Mouse (Mus musculus): ENCODE results near the gene Arhgef3.

Gene Arhgef3

DNA sequence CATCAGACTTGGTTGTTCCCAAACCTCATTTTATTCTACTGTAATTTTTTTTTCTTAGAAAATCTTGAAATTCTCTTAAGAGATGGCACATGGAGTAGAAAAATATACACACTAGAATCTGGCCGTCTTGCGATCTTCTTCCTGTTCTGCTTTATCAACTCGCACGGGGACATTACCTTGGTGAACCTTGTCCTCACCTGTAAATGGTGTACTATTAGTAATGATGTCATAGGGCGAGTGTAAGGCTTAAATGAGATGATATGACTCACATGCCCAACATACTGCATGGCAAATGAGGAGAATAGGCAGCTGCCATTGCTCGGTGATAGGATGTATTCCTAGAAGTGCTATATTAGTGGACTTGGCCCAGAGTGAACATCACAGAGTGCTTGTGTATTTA is 49.9 kb downstream of the Arhgef3 start:
- DNase-seq (ENCODE audit: low read depth, low spot score) = no peak

DNA sequence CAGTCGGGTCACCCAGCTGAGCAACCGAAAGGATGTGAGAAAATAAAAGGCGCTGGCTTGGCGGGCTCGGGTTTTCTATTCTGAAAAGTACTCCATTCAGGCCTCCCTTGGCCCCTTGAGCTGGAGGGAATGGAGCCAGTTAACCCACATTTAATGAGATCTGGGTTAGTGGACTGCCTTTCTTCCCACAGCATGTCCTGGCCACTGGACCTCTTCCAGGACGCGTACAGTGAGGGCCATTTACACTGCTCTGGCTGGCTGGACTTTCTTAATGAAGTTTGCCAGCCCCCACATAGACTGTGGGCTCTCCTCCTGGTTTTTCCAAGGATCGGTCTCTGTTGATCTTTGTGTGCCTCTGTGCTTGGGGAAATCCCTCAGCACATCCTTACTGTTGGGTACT is 52.1 kb downstream of the Arhgef3 start:
- no peak for DNase-seq (ENCODE audit: low read depth, low spot score)

DNA sequence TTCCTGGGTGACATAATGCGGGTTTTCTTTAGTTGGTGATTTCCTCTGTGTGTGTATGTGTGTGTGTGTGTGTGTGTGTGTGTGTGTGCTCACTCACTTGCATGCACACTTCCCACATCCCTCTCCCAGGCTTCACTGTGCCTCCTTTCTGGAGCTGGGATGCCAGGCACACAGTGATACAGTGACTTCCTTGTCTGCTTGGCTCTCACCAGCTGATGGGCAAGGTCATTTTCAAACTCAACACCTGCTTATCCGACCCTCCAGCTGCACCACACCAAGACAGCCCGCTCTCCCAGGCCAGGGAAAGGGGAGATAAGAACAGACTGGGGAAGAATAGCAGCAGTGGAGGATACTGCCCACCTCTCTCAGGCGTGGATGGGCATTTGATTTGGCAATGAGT is 52.5 kb downstream of the Arhgef3 start:
- DNase-seq (ENCODE audit: low read depth, low spot score) = no peak

DNA sequence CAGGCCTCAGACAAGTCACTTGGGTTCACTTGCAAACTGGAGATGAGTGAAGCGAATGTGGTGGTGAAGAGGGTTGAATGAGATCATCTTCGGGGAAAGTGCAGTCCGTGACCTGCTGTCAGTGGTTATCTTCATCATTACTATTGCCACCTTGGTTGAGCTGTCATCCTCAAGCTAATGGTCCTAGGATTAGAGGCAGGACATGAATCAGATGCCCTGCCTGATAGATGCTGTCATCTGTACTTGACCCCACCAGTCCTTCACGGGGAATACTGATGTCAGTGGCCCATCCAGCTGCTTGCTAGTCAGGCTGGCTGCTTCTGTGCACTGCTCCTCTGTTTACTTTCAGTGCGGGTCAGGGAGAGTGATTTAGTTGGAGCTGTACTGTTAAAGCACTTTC is 53.7 kb downstream of the Arhgef3 start:
- DNase-seq (ENCODE audit: low read depth, low spot score) = no peak

DNA sequence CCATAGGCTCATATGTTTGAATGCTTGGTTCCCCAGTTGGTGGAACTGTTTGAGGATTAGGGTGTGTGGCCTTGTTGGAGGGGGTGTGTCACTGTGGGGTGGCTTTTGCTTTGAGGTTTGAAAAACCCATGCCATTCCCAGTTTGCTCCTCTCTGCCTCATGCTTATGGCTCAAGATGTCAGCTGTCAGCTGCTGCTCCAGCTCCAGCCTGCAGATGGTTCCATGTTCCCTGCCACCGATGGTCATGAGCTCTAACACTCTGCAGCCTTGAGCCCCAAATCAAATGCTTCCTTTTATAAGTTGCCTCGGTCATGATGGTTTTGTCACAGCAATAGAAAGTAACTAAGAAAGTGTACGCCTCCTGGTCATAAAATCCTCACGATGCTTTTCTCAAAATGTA is 54.6 kb downstream of the Arhgef3 start:
- no peak for DNase-seq (ENCODE audit: low read depth, low spot score)

DNA sequence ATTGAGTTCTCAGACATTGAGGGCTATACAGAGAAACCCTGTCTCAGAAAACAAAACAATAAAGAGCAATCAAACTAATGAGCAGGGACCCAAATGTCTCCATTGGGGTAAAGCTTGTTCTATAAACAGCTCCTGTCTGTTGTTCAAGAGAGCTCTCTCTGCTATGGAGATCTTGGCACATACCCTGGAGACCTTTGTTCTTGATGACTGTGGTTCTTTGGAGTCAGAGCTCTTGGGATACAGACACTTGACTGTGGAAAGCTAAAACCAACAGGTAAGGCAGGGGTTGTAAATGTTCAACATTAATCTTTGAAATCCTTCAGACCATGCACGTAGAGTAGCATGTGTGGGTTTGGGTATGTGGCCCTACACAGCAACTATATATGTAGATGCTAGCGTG is 55.7 kb downstream of the Arhgef3 start:
- no peak for DNase-seq (ENCODE audit: low read depth, low spot score)

DNA sequence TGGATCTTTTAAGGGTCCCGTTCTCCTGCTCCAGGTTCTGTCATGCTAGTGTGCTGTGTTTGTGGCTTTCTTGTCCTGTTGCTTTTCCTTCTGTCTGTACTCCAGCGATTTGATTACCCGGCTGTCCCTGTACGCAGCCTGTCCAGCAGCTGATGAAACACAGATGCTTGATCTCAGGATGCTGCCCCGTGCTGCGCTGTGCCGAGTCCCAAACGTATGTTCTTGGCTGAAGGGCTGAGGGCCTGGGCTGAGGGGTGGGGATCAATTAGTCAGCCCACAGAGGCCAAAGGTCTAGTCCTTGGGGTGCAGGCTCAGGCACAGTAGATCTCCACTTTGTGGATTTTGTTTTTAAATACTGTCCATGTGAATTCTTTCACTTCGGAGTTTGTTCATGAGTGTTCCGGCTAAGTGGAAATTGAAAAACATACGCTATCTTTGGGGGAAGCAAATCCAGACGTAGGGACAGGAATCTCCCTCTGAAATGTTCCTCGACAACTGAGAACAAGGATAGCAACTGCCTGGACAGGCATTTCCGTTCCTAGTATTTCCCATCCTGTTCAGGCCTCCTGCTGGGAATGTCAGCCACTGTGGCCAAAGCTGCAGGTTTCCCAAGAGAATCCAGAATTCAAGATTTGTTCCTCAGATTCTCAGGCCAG is 56.6 kb downstream of the Arhgef3 start:
- no peak for DNase-seq (ENCODE audit: low read depth, low spot score)

DNA sequence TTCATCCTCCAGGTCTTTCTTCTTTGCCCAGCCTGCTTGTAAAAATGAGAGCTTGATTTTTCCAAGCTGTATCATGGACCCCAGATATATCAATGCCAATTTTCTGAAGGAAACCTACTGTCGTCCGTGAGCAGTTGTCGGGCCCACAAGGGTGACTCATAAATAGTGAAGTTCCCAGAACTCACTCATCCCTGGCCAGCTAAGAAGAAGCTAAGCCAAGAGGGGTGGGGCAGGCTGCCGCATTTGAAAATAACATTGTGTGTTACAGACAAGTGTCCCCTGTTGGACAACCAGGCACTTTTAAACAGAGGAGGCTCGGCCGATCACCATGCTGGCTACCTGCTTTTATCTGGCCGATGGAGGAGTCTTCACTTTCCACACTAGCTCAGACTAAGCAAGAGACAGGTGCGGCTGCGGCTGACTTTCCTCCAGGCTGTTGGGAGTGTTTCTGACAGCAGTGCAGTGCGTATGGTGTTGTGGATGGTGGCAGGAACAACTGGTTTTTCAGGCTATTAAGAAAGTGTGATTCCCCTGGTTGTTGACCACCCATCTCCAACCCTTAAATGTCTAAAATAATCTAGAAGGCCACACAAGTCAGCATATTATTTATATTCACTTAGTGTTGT is 58.6 kb downstream of the Arhgef3 start:
- DNase-seq (ENCODE audit: low read depth, low spot score) = no peak

DNA sequence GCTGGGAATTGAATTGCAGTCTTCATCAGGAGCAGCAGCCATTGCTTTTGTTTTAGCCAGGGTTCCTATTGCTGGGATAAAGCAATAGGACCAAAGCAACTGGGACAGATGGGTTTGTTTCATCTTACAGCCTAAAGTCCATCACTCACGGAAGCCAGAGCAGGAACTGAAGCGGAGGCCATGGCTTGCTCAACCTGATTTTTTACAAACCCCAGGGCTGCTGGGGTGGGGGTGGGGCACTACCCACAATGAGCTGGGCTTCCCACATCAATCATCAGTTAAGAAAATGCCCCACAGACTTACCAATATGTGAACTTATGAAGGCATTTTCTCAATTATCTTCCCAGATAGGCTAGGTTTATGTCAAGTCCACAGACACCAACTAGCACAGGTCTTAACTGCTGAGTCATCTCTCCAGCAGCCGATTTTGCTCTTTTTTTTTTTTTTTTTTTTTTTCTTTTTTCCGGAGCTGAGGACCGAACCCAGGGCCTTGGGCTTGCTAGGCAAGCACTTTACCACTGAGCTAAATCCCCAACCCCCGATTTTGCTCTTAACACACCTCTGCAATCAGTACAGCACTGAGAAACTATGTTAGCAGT is 59.6 kb downstream of the Arhgef3 start:
- no peak for DNase-seq (ENCODE audit: low read depth, low spot score)

DNA sequence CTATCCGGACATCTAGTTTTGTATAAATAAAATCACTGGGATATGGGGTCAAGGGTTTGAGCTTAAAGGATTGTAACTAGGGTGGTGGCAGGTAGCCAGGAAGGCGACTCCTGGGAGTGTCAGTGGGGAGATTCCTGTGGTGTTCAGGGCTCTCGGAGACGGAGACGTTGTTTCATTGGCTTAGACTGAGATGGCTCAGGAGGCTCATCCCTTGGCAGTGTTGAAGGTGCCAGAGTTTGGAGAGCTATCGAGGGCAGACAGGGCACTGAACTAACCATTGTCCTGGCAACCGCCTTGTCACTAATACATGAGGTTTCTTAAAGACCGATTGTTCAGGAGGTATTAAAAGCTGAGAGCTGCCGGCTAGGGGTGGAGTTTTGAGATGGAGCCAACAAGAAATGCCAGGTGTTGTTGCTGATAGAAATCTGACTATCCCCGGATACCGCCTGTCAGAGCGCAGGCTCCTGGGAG is 60.2 kb downstream of the Arhgef3 start:
- no peak for DNase-seq (ENCODE audit: low read depth, low spot score)

DNA sequence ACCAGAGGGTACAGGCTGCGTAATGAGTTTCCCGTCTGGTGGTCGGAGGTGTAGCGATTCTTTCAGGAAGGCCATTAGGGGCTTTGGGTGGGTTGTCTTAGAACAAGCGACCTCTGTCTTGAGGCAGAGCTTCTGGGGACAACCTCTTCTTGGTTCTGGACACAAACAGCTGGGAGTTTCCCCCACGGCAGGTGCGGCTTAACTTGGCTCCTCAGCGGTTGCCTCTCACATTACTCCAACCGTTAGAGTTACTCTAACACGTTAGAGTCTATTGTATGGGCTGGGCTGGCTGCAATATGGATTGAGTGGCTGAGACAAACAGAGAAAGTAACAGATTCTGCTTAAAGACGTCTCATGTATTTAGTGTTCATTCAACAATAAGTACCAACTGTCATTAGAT is 60.6 kb downstream of the Arhgef3 start:
- DNase-seq (ENCODE audit: low read depth, low spot score) = no peak

DNA sequence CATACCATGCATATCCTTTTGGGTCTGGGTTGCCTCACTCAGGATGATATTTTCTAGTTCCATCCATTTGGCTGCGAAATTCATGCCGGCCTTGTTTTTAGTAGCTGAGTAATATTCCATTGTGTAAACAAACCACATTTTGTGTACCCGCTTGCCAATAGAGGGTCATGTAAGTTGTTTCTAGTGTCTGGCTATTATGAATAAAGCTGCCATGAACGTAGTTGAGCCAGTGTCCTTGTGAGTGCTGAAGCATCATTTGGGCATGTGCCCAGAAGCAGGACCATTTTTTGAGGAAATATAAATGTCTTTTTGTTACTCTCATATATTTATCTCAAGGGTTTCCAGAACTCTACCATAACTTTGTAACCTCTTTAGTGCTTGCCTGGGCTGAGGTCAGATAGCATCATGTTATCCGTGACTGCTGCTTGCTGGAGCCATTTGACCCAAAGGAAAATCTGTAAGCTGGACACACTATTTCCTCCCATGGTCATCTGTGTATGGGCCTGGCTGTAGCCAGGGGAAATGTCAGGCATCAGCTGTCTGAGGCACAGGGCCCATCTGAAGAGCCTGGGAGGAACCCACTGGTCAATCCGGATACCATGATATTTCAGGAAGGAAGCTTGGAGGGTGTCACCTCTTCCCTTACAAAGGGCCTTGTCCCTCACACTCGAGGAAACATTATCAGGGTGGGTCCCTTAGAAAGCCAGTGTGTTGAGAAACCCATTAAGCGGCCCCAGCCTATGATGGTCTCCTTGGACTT is 63.3 kb downstream of the Arhgef3 start:
- DNase-seq (ENCODE audit: low read depth, low spot score) = no peak

DNA sequence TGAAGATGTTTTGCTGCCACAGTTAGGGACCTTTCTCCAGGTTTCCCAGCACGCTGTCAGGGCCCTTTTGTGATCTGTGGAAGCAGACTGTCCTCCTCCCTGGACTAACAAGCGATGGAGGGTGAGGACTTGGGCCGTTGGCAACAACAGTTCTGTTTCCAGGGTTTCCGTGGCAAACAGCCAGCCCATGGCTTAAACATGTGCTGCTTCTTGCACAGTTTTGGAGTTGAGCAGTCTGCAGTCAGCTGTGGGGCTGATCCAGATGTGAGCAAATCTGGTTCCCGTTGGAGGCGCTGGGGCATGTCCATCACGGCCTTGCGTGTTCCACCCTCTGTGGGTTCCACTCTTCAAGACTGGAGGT is 63.8 kb downstream of the Arhgef3 start:
- DNase-seq (ENCODE audit: low read depth, low spot score) = no peak

DNA sequence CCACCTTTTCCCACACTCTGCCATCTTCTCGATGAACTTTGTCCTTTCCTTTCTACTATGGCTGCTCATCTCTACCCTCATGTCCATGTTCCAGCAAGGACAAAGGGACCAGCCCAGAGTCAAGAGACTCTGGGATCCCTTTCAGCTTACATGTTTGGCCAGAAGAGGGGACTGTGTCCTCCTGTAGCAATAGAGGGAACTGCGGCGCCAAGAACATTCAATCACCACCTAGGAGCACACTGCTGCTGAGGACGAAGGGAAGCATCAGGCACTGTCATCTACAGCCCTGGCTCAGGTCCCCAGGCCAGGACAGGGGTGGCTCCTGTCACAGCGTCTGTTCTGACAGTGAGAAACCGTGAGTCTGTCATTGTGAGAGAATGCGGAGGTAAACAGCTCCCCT is 65.1 kb downstream of the Arhgef3 start:
- DNase-seq (ENCODE audit: low read depth, low spot score) = no peak

DNA sequence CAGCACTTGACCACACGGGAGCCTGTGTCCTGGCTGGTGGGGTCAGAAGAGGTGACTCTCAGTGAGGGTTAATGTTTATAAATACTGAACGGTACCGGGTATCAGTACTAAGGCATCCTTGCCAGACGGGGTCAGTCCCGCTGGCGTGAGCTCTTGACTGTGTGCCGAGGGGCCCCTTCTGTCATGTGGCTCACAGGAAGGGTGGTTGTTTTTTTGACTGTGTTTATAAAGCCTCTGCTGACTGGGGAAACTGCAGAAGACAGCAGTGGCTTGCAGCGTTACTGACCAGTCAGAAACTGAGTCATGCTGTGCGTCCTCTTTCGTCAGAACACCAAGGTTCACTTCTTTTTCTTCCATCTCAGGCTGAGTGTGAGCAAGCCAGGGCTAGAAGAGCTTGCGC is 67.4 kb downstream of the Arhgef3 start:
- DNase-seq (ENCODE audit: low read depth, low spot score) = no peak

DNA sequence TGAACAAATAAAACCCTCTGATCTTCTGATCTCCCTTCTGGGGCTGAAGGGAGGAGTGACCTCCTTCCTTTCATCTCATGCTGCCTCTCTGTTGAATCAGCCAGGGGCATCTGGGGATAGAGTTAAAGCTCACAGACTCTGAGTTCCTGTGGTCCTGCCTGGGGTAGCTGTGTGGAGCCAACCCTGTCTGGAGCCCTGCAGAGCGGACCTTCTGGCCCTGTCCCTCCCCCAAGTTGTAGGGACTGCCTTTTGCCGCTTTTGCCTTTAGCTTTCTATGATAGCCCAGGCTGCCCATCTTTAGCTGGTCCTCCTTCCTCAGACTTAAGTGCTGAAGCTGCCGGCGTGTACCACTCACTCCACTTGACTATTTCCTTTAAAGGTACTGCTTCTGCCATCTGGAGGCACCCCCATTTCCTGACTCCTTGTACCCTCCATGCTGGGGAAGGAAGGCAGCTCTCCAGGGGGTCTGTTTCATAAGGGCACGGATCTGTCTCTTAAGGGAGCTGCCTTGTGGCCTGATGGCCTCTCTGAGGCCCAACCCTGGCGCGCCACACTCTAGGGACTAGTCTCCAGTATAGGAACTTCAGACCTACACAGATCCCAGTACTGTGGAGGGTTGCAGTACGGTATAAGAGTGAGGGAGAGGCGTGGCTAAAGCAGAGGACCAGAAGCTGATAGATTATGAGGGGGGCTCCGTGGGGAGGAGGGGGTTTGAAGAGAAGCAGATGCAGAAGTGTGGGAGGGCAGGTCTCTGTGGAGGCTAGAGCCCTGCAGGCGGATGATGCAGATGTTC is 68.1 kb downstream of the Arhgef3 start:
- DNase-seq (ENCODE audit: low read depth, low spot score) = no peak

DNA sequence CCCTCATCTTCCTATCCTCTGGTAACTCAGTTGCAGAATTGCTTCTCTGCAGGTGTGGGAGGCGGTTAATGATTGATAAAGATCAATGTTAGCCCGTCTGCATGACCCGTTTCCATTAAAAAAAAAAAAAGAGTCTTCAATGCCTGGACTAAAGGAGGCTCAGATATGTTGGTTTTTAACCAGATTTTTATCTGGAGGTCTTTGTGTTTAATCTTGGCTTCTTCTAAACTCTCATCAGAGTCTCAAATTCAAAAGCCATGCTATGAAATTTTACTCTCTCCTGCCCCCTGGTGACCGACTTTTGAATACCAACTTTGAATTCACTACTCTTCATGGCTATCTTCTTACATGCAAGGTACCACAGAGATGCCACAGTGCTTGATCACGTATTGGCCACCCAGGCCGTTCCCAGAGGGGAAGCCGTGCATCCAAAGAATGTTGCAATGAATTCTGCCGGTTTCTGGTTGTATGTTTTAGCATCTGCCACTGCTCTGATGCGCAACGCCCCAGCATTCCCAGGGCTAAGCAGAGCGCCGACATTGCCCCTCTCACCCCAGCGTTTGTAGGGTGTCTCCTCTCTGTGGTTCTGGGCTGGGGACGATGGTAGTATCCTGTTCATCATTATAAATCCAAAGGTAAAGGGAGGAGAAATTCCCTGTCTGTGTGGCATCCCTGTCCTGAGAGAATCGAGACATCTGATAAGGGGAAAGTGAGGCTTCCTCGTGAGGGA is 69.0 kb downstream of the Arhgef3 start:
- DNase-seq (ENCODE audit: low read depth, low spot score) = no peak

DNA sequence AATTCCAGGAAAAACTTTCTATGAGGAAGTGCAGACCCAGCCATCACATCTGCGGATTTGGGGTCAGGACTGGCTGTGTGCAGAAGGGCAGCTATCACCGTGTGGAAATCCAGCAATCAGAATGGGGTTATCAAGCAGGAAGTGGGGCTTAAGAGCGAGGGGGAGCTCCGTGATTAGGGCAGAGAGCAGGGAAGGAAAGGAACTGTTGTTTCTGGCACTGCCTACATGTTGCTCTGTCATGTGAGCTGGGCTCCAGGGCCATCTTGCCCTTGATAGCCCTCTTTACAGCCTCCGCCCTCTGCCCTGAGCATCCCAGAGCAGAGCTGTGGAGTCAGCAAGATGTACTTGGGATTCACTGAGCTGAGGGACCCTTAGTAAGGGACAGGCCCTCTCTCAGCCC is 71.2 kb downstream of the Arhgef3 start:
- DNase-seq (ENCODE audit: low read depth, low spot score) = no peak

DNA sequence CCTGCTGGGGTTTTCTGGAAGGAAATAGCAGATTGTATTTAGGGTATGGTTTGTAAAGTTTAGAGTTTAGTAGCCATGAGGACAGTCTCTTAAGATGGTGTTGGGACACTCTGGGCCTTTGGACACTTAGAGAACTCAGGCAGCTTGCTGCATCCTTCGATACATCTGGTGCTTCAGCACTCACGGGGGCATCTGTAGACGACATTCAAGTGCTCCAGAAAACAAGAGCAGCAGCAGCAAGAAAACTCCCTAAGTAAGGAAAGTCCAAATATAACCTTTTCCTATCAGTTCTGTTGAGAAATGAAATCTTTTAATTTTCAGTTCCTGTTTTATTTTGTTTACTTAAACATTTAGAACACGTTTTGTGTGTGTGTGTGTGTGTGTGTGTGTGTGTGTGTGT is 71.9 kb downstream of the Arhgef3 start:
- DNase-seq (ENCODE audit: low read depth, low spot score) = no peak

DNA sequence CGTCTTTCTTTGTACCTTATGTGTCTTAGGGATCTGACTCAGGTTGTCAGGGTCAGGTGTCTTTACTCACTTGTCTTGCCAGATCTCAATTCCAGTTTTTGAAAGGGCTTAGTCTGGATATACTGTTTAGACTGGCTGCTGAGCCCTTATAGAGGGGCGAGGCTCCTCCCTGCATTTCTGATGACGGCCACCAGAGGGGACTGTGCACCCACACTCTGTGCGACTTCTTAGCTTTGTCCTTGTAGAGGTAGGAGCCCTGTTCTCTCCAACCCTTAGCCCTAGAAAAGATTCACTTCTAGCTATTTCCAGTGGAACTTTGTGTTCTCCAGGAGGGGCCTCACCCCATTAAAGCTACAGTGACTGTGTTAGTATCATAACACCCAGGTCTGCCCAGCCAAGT is 72.3 kb downstream of the Arhgef3 start:
- no peak for DNase-seq (ENCODE audit: low read depth, low spot score)

DNA sequence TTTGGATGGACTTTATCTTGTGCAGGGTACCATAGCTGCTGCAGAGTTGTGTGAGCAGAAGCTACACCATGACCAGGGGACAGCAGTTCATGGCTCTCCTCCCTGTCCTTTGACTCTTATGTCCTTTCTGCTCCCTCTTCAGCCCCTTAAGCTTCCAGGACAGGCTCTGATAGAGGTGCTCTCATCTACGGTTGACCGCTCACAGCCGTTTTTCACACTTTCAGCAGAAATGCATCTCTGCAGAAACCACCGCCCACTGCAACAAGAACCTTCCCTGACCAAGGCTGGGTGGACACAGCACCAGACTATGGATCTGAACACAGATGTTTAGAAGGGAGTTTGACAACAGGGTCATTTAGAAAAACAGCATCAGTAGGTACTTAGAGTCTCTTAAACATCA is 73.2 kb downstream of the Arhgef3 start:
- DNase-seq (ENCODE audit: low read depth, low spot score) = no peak

Measured in WW6 (cell line).